Mouse (Mus musculus): ENCODE results near the gene Btbd1. TPM values are rescaled to one million over a fixed set of nuclear protein-coding genes. Genes with fewer than 3 reads are reported as not detected.

Btbd1 gene
- total and polyA plus RNA-seq, 3 experiments = 9.2 to 91.8 (median 74.6) TPM

DNA sequence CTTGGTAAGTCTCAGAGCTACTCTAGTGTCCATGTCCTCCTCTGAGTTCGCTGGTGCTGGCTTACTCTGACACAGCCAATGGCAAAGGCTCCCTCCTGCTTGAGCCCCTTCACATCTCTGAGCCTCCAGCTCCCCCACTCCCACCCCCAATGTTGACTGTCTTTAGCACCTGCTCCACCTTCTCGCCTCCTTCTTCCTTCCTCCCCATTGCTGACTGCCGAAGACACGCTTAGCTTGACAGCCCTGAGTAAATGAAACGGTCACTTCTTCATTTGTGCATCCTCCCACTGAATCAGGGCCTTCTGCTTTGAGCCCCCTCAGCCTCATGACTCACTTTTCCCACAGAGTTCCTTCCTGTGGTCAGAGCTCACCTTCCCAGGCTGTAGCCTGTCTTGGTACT is 31.8 kb upstream of the Btbd1 start:
- TF ChIP-seq POLR2AphosphoS5 (IDR thresholded peaks at IDR 0.05; ENCODE audit: insufficient replicate concordance, low read depth, low read length) (no peak), GATA1 (IDR thresholded peaks at IDR 0.05; ENCODE audit: borderline replicate concordance, low read length) (no peak), TAL1 (conservative IDR thresholded peaks at IDR 0.05; ENCODE audit: low read depth, low read length) (no peak), CTCF (IDR thresholded peaks at IDR 0.05; ENCODE audit: low read depth, low read length) (no peak), GATA2 (IDR thresholded peaks at IDR 0.05; ENCODE audit: borderline replicate concordance, low read depth, low read length) (no peak)
- ATAC-seq (ENCODE audit: extremely low read depth, insufficient number of reproducible peaks, low FRiP score, poor library complexity, severe bottlenecking) = no peak
- H3K9me3 ChIP-seq (replicated peaks) = no peaks in the 10 kb centered on the region
- peaks cover 11% of the 10 kb centered on the region for H3K4me1 ChIP-seq (ENCODE audit: insufficient read depth, low read depth, low read length)
- H3K4me3 ChIP-seq (ENCODE audit: low read depth, low read length) = no peak overlapping the region
- no peak for DNase-seq (ENCODE audit: low spot score)
- H3K27me3 ChIP-seq (ENCODE audit: insufficient read depth, low read length) = peaks cover 15% of the 10 kb centered on the region
- no peaks in the 10 kb centered on the region for H3K36me3 ChIP-seq (replicated peaks)

DNA sequence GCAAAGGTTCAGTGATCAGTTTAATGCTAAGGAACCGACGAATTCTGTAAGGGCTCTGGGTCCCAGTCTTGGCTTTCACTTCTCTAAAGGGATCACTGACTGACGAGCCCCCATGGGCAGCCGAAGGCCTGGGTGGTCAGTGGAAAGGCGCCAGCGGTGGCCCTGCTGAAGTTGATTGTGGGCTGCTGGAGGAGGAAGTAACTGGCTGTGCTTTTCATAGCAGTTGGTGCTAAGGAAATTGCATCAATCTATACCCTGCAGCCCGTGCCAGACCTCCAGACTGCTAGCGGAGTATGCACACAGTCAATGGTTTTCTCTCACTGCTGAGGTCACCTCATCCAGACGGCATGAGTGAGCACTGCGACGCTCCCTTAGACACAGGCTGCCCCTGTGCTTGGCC is 30.8 kb upstream of the Btbd1 start:
- H3K4me1 ChIP-seq (ENCODE audit: insufficient read depth, low read depth, low read length) = peaks cover 10% of the 10 kb centered on the region
- no peak for TF ChIP-seq POLR2AphosphoS5 (IDR thresholded peaks at IDR 0.05; ENCODE audit: insufficient replicate concordance, low read depth, low read length)
- TF ChIP-seq TAL1 (conservative IDR thresholded peaks at IDR 0.05; ENCODE audit: low read depth, low read length) = no peak
- TF ChIP-seq CTCF (IDR thresholded peaks at IDR 0.05; ENCODE audit: low read depth, low read length) = no peak
- no peak overlapping the region; the same call in 1 of the 2 replicates for H3K4me3 ChIP-seq (ENCODE audit: low read depth, low read length)
- no peaks in the 10 kb centered on the region for H3K36me3 ChIP-seq (replicated peaks)
- peaks cover 13% of the 10 kb centered on the region for H3K27me3 ChIP-seq (ENCODE audit: insufficient read depth, low read length)
- no peak for DNase-seq (ENCODE audit: low spot score)
- ATAC-seq (ENCODE audit: extremely low read depth, insufficient number of reproducible peaks, low FRiP score, poor library complexity, severe bottlenecking) = no peak
- no peaks in the 10 kb centered on the region for H3K9me3 ChIP-seq (replicated peaks)

- no peak for DNase-seq (ENCODE audit: low spot score)
- TF ChIP-seq GATA1 (IDR thresholded peaks at IDR 0.05; ENCODE audit: borderline replicate concordance, low read length) (no peak), CTCF (IDR thresholded peaks at IDR 0.05; ENCODE audit: low read depth, low read length) (no peak), TAL1 (conservative IDR thresholded peaks at IDR 0.05; ENCODE audit: low read depth, low read length) (no peak), GATA2 (IDR thresholded peaks at IDR 0.05; ENCODE audit: borderline replicate concordance, low read depth, low read length) (no peak), POLR2AphosphoS5 (IDR thresholded peaks at IDR 0.05; ENCODE audit: insufficient replicate concordance, low read depth, low read length) (no peak)
- H3K4me3 ChIP-seq (ENCODE audit: low read depth, low read length) = no peak within 1 kb of the TSS
- no peaks in the 10 kb centered on the region for H3K36me3 ChIP-seq (replicated peaks)
- peaks cover 3% of the 10 kb centered on the region; the same call in 1 of the 2 replicates for H3K4me1 ChIP-seq (ENCODE audit: insufficient read depth, low read depth, low read length)
- no peak for ATAC-seq (ENCODE audit: extremely low read depth, insufficient number of reproducible peaks, low FRiP score, poor library complexity, severe bottlenecking)
- no peaks in the 10 kb centered on the region for H3K9me3 ChIP-seq (replicated peaks)
- peaks cover 13% of the 10 kb centered on the region for H3K27me3 ChIP-seq (ENCODE audit: insufficient read depth, low read length)
Observed at GRCm38 (mm10) chr7:81858968-81859721, 29.9 kb upstream of the Btbd1 start, which contains the start of gene Tm6sf1. Tm6sf1 (plus strand) TSS chr7:81859001.

DNA sequence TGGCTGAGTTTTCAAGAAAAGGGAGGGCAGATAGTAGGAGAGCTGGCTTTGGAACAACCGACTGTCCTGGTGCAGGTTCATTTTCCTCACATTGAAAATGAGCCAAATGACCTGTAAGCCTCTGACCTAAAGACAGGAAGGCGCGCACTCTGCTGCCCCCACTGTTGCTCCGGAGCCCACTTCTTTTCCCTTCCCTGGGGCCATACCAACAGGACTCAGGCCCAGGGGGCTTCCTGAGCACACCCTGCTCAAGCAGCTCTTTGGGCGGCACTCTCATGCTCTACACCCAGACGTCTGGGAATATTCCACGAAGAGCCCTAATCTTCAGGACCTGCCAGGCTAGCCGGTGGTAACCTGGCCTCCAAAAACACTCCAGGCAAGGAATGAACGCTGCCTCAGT is 29.0 kb upstream of the Btbd1 start:
- no peak overlapping the region for H3K4me3 ChIP-seq (ENCODE audit: low read depth, low read length)
- DNase-seq (ENCODE audit: low spot score) (no peak), ATAC-seq (ENCODE audit: extremely low read depth, insufficient number of reproducible peaks, low FRiP score, poor library complexity, severe bottlenecking) (no peak)
- H3K4me1 ChIP-seq (ENCODE audit: insufficient read depth, low read depth, low read length) = no peaks in the 10 kb centered on the region
- no peaks in the 10 kb centered on the region for H3K9me3 ChIP-seq (replicated peaks)
- H3K27me3 ChIP-seq (ENCODE audit: insufficient read depth, low read length) = peaks cover 11% of the 10 kb centered on the region
- TF ChIP-seq GATA2 (IDR thresholded peaks at IDR 0.05; ENCODE audit: borderline replicate concordance, low read depth, low read length) = no peak
- no peak for TF ChIP-seq TAL1 (conservative IDR thresholded peaks at IDR 0.05; ENCODE audit: low read depth, low read length)
- TF ChIP-seq GATA1 (IDR thresholded peaks at IDR 0.05; ENCODE audit: borderline replicate concordance, low read length) = no peak
- TF ChIP-seq CTCF (IDR thresholded peaks at IDR 0.05; ENCODE audit: low read depth, low read length) = no peak
- TF ChIP-seq POLR2AphosphoS5 (IDR thresholded peaks at IDR 0.05; ENCODE audit: insufficient replicate concordance, low read depth, low read length) = no peak
- no peaks in the 10 kb centered on the region for H3K36me3 ChIP-seq (replicated peaks)

DNA sequence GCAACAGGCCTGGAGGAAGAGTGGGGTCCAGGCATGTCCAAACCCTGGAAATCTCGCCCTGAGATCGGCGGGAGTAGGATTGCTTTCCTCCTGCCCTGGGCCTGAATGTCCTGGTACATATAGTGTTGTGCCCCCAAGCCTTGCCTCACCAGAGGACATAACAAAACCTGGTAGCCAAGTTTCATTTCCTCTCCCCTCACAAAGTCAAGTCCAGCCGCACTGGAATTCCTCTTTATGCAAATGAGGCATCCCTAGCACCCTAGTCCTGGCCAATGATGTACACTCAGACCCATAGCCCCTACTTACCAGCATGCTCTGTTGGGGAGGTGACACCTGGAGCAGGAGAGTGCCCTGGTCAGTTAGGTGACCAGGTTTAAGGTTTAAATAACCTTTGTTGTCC is 27.0 kb upstream of the Btbd1 start:
- no peak for TF ChIP-seq GATA2 (IDR thresholded peaks at IDR 0.05; ENCODE audit: borderline replicate concordance, low read depth, low read length)
- TF ChIP-seq POLR2AphosphoS5 (IDR thresholded peaks at IDR 0.05; ENCODE audit: insufficient replicate concordance, low read depth, low read length) = no peak
- ATAC-seq (ENCODE audit: extremely low read depth, insufficient number of reproducible peaks, low FRiP score, poor library complexity, severe bottlenecking) (no peak), DNase-seq (ENCODE audit: low spot score) (no peak)
- Histone ChIP-seq H3K27me3 (ENCODE audit: insufficient read depth, low read length) (peaks cover 7% of the 10 kb centered on the region), H3K4me3 (ENCODE audit: low read depth, low read length) (no peak overlapping the region), H3K4me1 (ENCODE audit: insufficient read depth, low read depth, low read length) (no peaks in the 10 kb centered on the region), H3K36me3 (replicated peaks) (no peaks in the 10 kb centered on the region), H3K9me3 (replicated peaks) (no peaks in the 10 kb centered on the region)

GRCm38 (mm10) chr7:81855694-81856093 is 26.5 kb upstream of the Btbd1 start, which contains the start of gene Gm10160:
Gm10160 (minus strand) TSS chr7:81855794.
- ATAC-seq (ENCODE audit: extremely low read depth, insufficient number of reproducible peaks, low FRiP score, poor library complexity, severe bottlenecking) (no peak), DNase-seq (ENCODE audit: low spot score) (no peak)
- Histone ChIP-seq H3K4me3 (ENCODE audit: low read depth, low read length) (no peak within 1 kb of the TSS), H3K27me3 (ENCODE audit: insufficient read depth, low read length) (peaks cover 7% of the 10 kb centered on the region), H3K4me1 (ENCODE audit: insufficient read depth, low read depth, low read length) (no peaks in the 10 kb centered on the region), H3K9me3 (replicated peaks) (no peaks in the 10 kb centered on the region), H3K36me3 (replicated peaks) (no peaks in the 10 kb centered on the region)
- no peak for TF ChIP-seq GATA1 (IDR thresholded peaks at IDR 0.05; ENCODE audit: borderline replicate concordance, low read length)
